Mouse (Mus musculus): ENCODE results near the gene Paqr5.

DNA sequence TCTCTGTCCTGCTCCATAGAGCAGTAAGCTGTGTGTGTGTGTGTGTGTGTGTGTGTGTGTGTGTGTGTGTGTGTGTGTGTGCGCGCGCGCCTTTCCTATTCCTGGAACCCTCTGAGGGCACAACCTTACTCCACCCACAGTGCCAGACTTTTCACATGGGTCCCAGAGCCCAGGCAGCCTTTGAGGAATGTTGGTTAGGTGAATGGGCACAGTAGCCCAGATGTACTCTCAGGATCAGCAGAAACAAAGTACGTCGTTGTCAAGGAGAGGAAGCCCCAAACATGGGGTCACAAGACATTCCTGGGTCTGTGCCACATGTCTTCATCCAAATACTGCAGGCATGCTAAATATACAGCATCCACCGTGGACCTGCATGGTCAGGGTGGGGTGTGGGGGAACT, 60.7 kb downstream of the Paqr5 start:
- TF ChIP-seq CTCF (conservative IDR thresholded peaks at IDR 0.05; ENCODE audit: low read length), result no peak
- no peak for TF ChIP-seq POU5F1 (IDR thresholded peaks at IDR 0.05; ENCODE audit: borderline replicate concordance, low read length)
- no peak for TF ChIP-seq NANOG (IDR thresholded peaks at IDR 0.05; ENCODE audit: borderline replicate concordance, low read length)
